Mouse (Mus musculus) naive thymus-derived CD4-positive, alpha-beta T cell, adult 2 months (primary cell): ENCODE data around the gene Tex22.
A peak's percentile ranks its signal among the peaks of the same experiment; 100 is the strongest.

ENCODE experiments used
- DNase-seq: peaks from one replicate; pipeline ENCODE4 v3.0.0-alpha.2; 2011; ENCODE audit warnings: low read depth

Tex22 gene

GRCm38 (mm10) chr12:113074329-113075062 is at the start of gene Tex22:
TSS of gene Tex22 (plus strand) at chr12:113074502.
- peak; percentile 82 for DNase-seq

- DNase-seq: peak; percentile 41
Observed at GRCm38 (mm10) chr12:113026557-113026956, 47.7 kb upstream of the Tex22 start.

GRCm38 (mm10) chr12:113027495-113027894 is 46.8 kb upstream of the Tex22 start:
- no peak for DNase-seq

GRCm38 (mm10) chr12:113028067-113028466 is 46.2 kb upstream of the Tex22 start:
- no peak for DNase-seq

GRCm38 (mm10) chr12:113028898-113029297 is 45.4 kb upstream of the Tex22 start:
- no peak for DNase-seq

GRCm38 (mm10) chr12:113030046-113030445 is 44.3 kb upstream of the Tex22 start:
- no peak for DNase-seq

- no peak for DNase-seq
Observed at GRCm38 (mm10) chr12:113030993-113031392, 43.3 kb upstream of the Tex22 start.

GRCm38 (mm10) chr12:113031441-113031840 is 42.9 kb upstream of the Tex22 start:
- DNase-seq: no peak

GRCm38 (mm10) chr12:113032296-113033250 is 41.7 kb upstream of the Tex22 start:
- no peak for DNase-seq

- no peak for DNase-seq
Observed at GRCm38 (mm10) chr12:113035093-113035492, 39.2 kb upstream of the Tex22 start.

GRCm38 (mm10) chr12:113036996-113037395 is 37.3 kb upstream of the Tex22 start:
- no peak for DNase-seq

GRCm38 (mm10) chr12:113038414-113038813 is 35.9 kb upstream of the Tex22 start:
- no peak for DNase-seq

- peak; percentile 54 for DNase-seq
Observed at GRCm38 (mm10) chr12:113041481-113042439, 32.5 kb upstream of the Tex22 start.

GRCm38 (mm10) chr12:113042543-113042942 is 31.8 kb upstream of the Tex22 start:
- no peak for DNase-seq

- peak; percentile 72 for DNase-seq
Observed at GRCm38 (mm10) chr12:113044916-113045677, 29.2 kb upstream of the Tex22 start.

- peak; percentile 69 for DNase-seq
Observed at GRCm38 (mm10) chr12:113046861-113047260, 27.4 kb upstream of the Tex22 start.

GRCm38 (mm10) chr12:113048103-113048502 is 26.2 kb upstream of the Tex22 start:
- DNase-seq: peak; percentile 50

- peak; percentile 74 for DNase-seq
Observed at GRCm38 (mm10) chr12:113049836-113050235, 24.5 kb upstream of the Tex22 start.

- peak; percentile 72 for DNase-seq
Observed at GRCm38 (mm10) chr12:113050671-113051070, 23.6 kb upstream of the Tex22 start.

GRCm38 (mm10) chr12:113051628-113052403 is 22.5 kb upstream of the Tex22 start:
- DNase-seq: no peak
